Mouse (Mus musculus): Measurements from ENCODE around the gene Sympk.

GRCm38 (mm10) chr7:19100290-19100689 lies 76.1 kb downstream of the Sympk start:
- TF ChIP-seq CTCF (IDR thresholded peaks at IDR 0.05; ENCODE audit: insufficient read depth, low read length) = no peak
- TF ChIP-seq POLR2A (IDR thresholded peaks at IDR 0.05; ENCODE audit: borderline replicate concordance, extremely low read depth, low read depth, low read length) = no peak

Data from lung, adult 2 months (tissue).